Mouse (Mus musculus) cerebellum, postnatal 25 days (tissue): ENCODE results near the gene Pdgfa.
A peak's percentile ranks its signal among the peaks of the same experiment; 100 is the strongest.

Source experiments
- DNase-seq, 2 experiments: peaks; one replicate each; pipeline ENCODE4 v3.0.0; 2021; ENCODE audit warnings: mixed read lengths in 2 of 2

Gene Pdgfa

GRCm38 (mm10) chr5:138952969-138953368, 44.2 kb downstream of the Pdgfa start:
- DNase-seq, result no peak

GRCm38 (mm10) chr5:138951305-138951704, 45.9 kb downstream of the Pdgfa start:
- DNase-seq, result no peak

GRCm38 (mm10) chr5:138949165-138949564, 48.0 kb downstream of the Pdgfa start:
- DNase-seq, result no peak

GRCm38 (mm10) chr5:138948031-138948980, 48.9 kb downstream of the Pdgfa start:
- peak; percentile 19 to 46 for DNase-seq

GRCm38 (mm10) chr5:138947487-138947886, 49.7 kb downstream of the Pdgfa start:
- DNase-seq, result no peak

- DNase-seq, result no peak
Measured at GRCm38 (mm10) chr5:138946931-138947330, 50.2 kb downstream of the Pdgfa start.

GRCm38 (mm10) chr5:138945011-138945410, 52.2 kb downstream of the Pdgfa start:
- DNase-seq, result no peak

GRCm38 (mm10) chr5:138944551-138944950, 52.6 kb downstream of the Pdgfa start:
- no peak for DNase-seq

- DNase-seq, result no peak
Measured at GRCm38 (mm10) chr5:138941842-138942241, 55.3 kb downstream of the Pdgfa start.

GRCm38 (mm10) chr5:138940576-138940975, 56.6 kb downstream of the Pdgfa start:
- no peak for DNase-seq

GRCm38 (mm10) chr5:138938572-138939163, 58.5 kb downstream of the Pdgfa start:
- DNase-seq, result no peak

- no peak for DNase-seq
Measured at GRCm38 (mm10) chr5:138936399-138937089, 60.6 kb downstream of the Pdgfa start.

GRCm38 (mm10) chr5:138934540-138934939, 62.6 kb downstream of the Pdgfa start:
- no peak for DNase-seq

GRCm38 (mm10) chr5:138932460-138933432, 64.4 kb downstream of the Pdgfa start:
- DNase-seq, result no peak

GRCm38 (mm10) chr5:138931836-138932235, 65.3 kb downstream of the Pdgfa start:
- no peak for DNase-seq

GRCm38 (mm10) chr5:138929879-138930507, 67.2 kb downstream of the Pdgfa start:
- DNase-seq, result no peak
